ENCODE assay signal across 7 mouse cellular contexts in genomic region chr1:159163113-159163885, GRCm38 (mm10).
A peak's percentile ranks its signal among the peaks of the same experiment; 100 is the strongest.
DNase-seq lines count a peak whose midpoint lies in the region; ATAC-seq and TF ChIP-seq lines count a peak whose summit lies in the region.

No protein-coding gene starts in this region.

- H3K4me2 ChIP-seq in embryonic facial prominence, embryonic 15.5 days (replicated peaks): 0 out of 2 replicates have a peak overlapping the region, but pooled peaks have one; percentile 7
- no peak overlapping the region for H3K4me2 ChIP-seq in hindbrain, postnatal 0 days (ENCODE audit: low read depth, low read length)

- no peak overlapping the region for H3K27ac ChIP-seq in left cerebral cortex, adult 2 months
- H3K27ac ChIP-seq in embryonic facial prominence, embryonic 15.5 days (replicated peaks): peak overlapping the region; percentile 81
- H3K27ac ChIP-seq in hindbrain, postnatal 0 days: no peak overlapping the region

- peak; percentile 74 for ATAC-seq in embryonic facial prominence, embryonic 15.5 days (ENCODE audit: insufficient number of reproducible peaks, low FRiP score, low TSS enrichment, low read depth)
- no peak for ATAC-seq in hindbrain, postnatal 0 days

- H3K4me1 ChIP-seq in embryonic facial prominence, embryonic 15.5 days: peaks cover 11% of the 10 kb centered on the region
- no peaks in the 10 kb centered on the region for H3K4me1 ChIP-seq in hindbrain, postnatal 0 days (ENCODE audit: insufficient read depth, low read length)

- no peak overlapping the region for H3K4me3 ChIP-seq in left cerebral cortex, adult 2 months
- no peak overlapping the region for H3K4me3 ChIP-seq in embryonic facial prominence, embryonic 15.5 days (replicated peaks)
- H3K4me3 ChIP-seq in hindbrain, postnatal 0 days (ENCODE audit: low read length): no peak overlapping the region

- intact Hi-C loops in left cerebral cortex, adult 2 months (cut with DNase I): no loop called here
- intact Hi-C loops in heart, postnatal 10 days (cut with DNase I): no loop called here

- H3K27me3 ChIP-seq in embryonic facial prominence, embryonic 15.5 days: no peaks in the 10 kb centered on the region
- H3K27me3 ChIP-seq in hindbrain, postnatal 0 days (ENCODE audit: insufficient read depth, low read length): no peaks in the 10 kb centered on the region

- H3K9me3 ChIP-seq in embryonic facial prominence, embryonic 15.5 days (replicated peaks): no peaks in the 10 kb centered on the region
- no peaks in the 10 kb centered on the region for H3K9me3 ChIP-seq in hindbrain, postnatal 0 days (ENCODE audit: low read length)

- no peak overlapping the region for H3K9ac ChIP-seq in embryonic facial prominence, embryonic 15.5 days
- H3K9ac ChIP-seq in hindbrain, postnatal 0 days (replicated peaks; ENCODE audit: low read length): no peak overlapping the region

- DNase-seq in left cerebral cortex, adult 8-10 months (ENCODE audit: low spot score in 2 of 2): peak; percentile 3 to 14
- DNase-seq in left cerebral cortex, adult 2 months (ENCODE audit: extremely low spot score in 1 of 2, low spot score in 2 of 2): no peak
- DNase-seq in heart, postnatal 10 days: peak; percentile 62 to 67
- DNase-seq in lung, postnatal 14 days: peak; percentile 58
- DNase-seq in hindbrain, postnatal 0 days (ENCODE audit: low spot score): no peak
- no peak for DNase-seq in adrenal gland, postnatal 4 days (ENCODE audit: low spot score in 2 of 2)

- TF ChIP-seq CTCF in left cerebral cortex, adult 2 months (IDR thresholded peaks at IDR 0.05): no peak
- TF ChIP-seq CTCF in hindbrain, postnatal 0 days (IDR thresholded peaks at IDR 0.05; ENCODE audit: low read depth): no peak

- WGBS in embryonic facial prominence, embryonic 15.5 days: 7% methylated on average over 4 of the region's 4 CpGs
- WGBS in hindbrain, postnatal 0 days: 73% methylated on average over 4 of the region's 4 CpGs

- H3K36me3 ChIP-seq in embryonic facial prominence, embryonic 15.5 days: no peaks in the 10 kb centered on the region
- H3K36me3 ChIP-seq in hindbrain, postnatal 0 days (ENCODE audit: insufficient read depth, low read length): no peaks in the 10 kb centered on the region

Comparison
In these comparisons a context has a peak if more than half of its experiments do, and no peak if none do; other contexts are left out.
1. DNase-seq: peak in left cerebral cortex, adult 8-10 months (2 of 2), heart, postnatal 10 days (2 of 2) and lung, postnatal 14 days (single experiment); none in left cerebral cortex, adult 2 months (0 of 2), hindbrain, postnatal 0 days (single experiment) and adrenal gland, postnatal 4 days (0 of 2).